Mouse (Mus musculus): Measurements from ENCODE around the gene Fnbp1l.

- TF ChIP-seq CTCF (IDR thresholded peaks at IDR 0.05; ENCODE audit: low read depth) (no peak), EP300 (IDR thresholded peaks at IDR 0.05; ENCODE audit: low read depth) (no peak)
Observed at GRCm38 (mm10) chr3:122619931-122620284, 393 bp upstream of the Fnbp1l start.
